Mouse (Mus musculus) embryonic facial prominence, embryonic 15.5 days (tissue): ENCODE results near the gene Cpxm2. TPM values are rescaled to one million over a fixed set of nuclear protein-coding genes. Genes with fewer than 3 reads are reported as not detected.

Experiments
- ATAC-seq: fragments of 200-750 bp; cut with Nextera tagmentation; 2 replicates; pipeline ENCODE4 v1.8.0; 2017; ENCODE audit warnings: low read depth, moderate TSS enrichment; ENCODE audit not compliant: insufficient number of reproducible peaks, low FRiP score, low TSS enrichment
- H3K27ac ChIP-seq: fragments of 300-500 bp; sonication (generic); replicated peaks from 2 replicates; pipeline ENCODE4 v1.5.1; 2015; ENCODE audit warnings: mild to moderate bottlenecking, inconsistent platforms
- H3K27me3 ChIP-seq: fragments of 300-500 bp; sonication (generic); 2 replicates; pipeline ENCODE4 v1.6.1; 2015; ENCODE audit warnings: inconsistent platforms
- H3K36me3 ChIP-seq: fragments of 300-500 bp; sonication (generic); 2 replicates; pipeline ENCODE4 v1.6.1; 2015; ENCODE audit warnings: mild to moderate bottlenecking, inconsistent platforms
- H3K4me1 ChIP-seq: fragments of 300-500 bp; sonication (generic); 2 replicates; pipeline ENCODE4 v1.6.1; 2015; ENCODE audit warnings: inconsistent platforms
- H3K4me2 ChIP-seq: fragments of 300-500 bp; sonication (generic); replicated peaks from 2 replicates; pipeline ENCODE4 v1.6.1; 2015; ENCODE audit warnings: mild to moderate bottlenecking, inconsistent platforms
- H3K4me3 ChIP-seq: fragments of 300-500 bp; sonication (generic); replicated peaks from 2 replicates; pipeline ENCODE4 v1.5.1; 2015; ENCODE audit warnings: mild to moderate bottlenecking, inconsistent platforms
- H3K9ac ChIP-seq: fragments of 300-500 bp; sonication (generic); 2 replicates; pipeline ENCODE4 v1.6.1; 2015; ENCODE audit warnings: inconsistent platforms
- H3K9me3 ChIP-seq: fragments of 300-500 bp; sonication (generic); replicated peaks from 2 replicates; pipeline ENCODE4 v1.6.1; 2016; ENCODE audit warnings: inconsistent platforms
- WGBS: fragments of 180-500 bp; shearing (Covaris S2); methylation state at CpG from one replicate; pipeline ENCODE4 v1.1.7; 2015; 5-methylcytosine and 5-hydroxymethylcytosine counted together
- polyA plus RNA-seq: library from polyadenylated mRNA; unstranded; fragments of >200 nt; fragmentation: Nextera tagmentation; extraction: Ambion mirVana; gene quantifications from 2 replicates; pipeline ENCODE4 v1.2.1, GENCODE M21; 2015

Cpxm2 gene
- polyA plus RNA-seq, 1 experiment from 2014 or later: 23.7 TPM

DNA sequence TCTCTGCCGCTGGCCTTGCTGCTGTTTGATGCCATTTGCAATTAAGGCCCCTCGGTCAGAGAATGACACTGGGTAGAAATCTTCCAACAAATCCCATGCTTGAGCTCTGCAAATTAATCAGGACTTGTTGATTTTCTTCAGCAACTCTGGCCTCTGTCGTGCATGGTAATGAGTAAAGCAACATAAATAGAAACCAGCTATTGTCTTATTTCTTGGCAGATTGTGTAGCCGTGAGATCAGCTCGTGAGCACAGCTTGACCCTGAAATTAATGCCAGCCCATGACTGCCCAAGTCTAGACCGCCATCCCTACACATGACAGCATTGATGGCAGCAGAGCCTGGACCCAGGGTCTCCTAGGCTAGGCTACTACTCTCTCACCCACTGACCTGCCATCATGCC, 25.9 kb downstream of the Cpxm2 start:
- ATAC-seq: no peak
- no peaks in the 10 kb centered on the region for H3K4me1 ChIP-seq
- no peaks in the 10 kb centered on the region for H3K9me3 ChIP-seq
- no peak overlapping the region for H3K27ac ChIP-seq
- no peaks in the 10 kb centered on the region for H3K36me3 ChIP-seq
- H3K4me2 ChIP-seq: no peak overlapping the region
- no peak overlapping the region for H3K4me3 ChIP-seq
- 64% methylated on average over 6 of the region's 6 CpGs for WGBS
- no peak overlapping the region for H3K9ac ChIP-seq
- no peaks in the 10 kb centered on the region; the same call in 1 of the 2 replicates for H3K27me3 ChIP-seq

DNA sequence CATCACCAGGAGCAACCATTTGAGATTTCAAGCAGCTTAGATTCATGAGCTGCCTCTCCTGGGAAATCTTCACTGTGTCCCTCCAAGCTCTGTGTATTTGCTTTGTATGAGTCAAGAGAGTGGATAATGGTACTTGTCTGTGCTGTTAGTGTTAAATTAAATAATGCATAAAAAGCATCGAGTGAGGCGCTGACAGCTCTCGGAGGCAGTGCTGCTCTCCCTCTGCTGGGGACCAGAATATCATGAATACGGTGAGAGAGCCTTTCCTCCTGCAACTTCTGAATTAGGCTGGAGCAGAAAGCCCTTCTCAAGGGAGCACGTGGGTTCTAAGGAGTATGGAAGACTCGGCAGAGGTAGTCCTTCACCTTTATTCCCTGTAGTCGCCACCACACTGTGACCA, 29.6 kb downstream of the Cpxm2 start:
- no peaks in the 10 kb centered on the region; the same call in 1 of the 2 replicates for H3K27me3 ChIP-seq
- 62% methylated on average over 7 of the region's 7 CpGs for WGBS
- no peak overlapping the region for H3K4me2 ChIP-seq
- H3K36me3 ChIP-seq: no peaks in the 10 kb centered on the region
- no peak overlapping the region for H3K4me3 ChIP-seq
- ATAC-seq: no peak
- H3K9me3 ChIP-seq: no peaks in the 10 kb centered on the region
- no peak overlapping the region for H3K27ac ChIP-seq
- H3K4me1 ChIP-seq: no peaks in the 10 kb centered on the region
- H3K9ac ChIP-seq: no peak overlapping the region

DNA sequence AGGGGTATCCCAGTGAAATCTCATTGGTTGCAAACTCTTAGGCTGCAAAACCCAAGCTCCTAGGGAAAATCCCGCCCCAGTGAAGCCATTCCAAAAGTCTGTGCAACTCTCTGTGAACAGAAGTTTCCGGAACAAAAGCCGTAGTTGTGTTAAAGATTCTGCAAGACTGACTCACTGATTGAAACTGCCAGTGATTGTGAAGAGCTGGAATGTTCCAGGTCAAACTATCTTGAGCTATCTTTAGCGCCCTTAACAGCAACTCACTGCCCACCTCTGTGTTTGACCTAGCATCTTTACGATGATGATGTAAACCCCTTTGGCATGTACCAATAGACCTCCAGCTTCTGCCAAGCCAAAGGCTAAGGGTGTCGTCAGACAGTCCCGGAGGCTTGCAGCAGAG, 31.3 kb downstream of the Cpxm2 start:
- H3K4me3 ChIP-seq: no peak overlapping the region
- WGBS: 78% methylated on average over 7 of the region's 7 CpGs

DNA sequence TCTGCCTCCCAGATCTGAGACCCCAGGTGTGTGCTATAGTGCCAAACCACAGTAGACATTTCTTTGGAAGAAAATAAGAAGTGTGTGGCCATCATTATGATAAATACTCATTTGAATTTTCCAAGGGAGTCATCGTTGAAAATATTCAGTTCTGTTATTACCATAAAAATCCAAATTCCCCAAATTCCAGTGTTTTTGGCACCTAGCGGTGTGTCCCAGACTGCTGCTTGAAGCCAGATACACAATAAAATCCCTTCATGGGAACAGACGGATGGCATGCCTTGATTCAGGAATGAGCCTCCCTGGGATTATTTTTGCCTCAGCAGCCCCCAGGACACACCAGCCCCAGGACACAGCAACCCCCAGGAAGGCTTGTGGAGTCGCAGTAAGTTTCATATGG, 34.7 kb downstream of the Cpxm2 start:
- Histone ChIP-seq H3K9me3 (no peaks in the 10 kb centered on the region), H3K36me3 (no peaks in the 10 kb centered on the region), H3K27ac (no peak overlapping the region), H3K27me3 (no peaks in the 10 kb centered on the region), H3K9ac (no peak overlapping the region), H3K4me3 (no peak overlapping the region), H3K4me2 (no peak overlapping the region), H3K4me1 (no peaks in the 10 kb centered on the region)
- 57% methylated on average over 4 of the region's 4 CpGs for WGBS
- ATAC-seq: no peak

More for the DNA sequence above, 31.3 kb downstream of the Cpxm2 start:
- Histone ChIP-seq H3K9me3 (no peaks in the 10 kb centered on the region), H3K9ac (no peak overlapping the region), H3K36me3 (no peaks in the 10 kb centered on the region), H3K4me2 (no peak overlapping the region), H3K27me3 (no peaks in the 10 kb centered on the region; the same call in 1 of the 2 replicates), H3K4me1 (no peaks in the 10 kb centered on the region), H3K27ac (no peak overlapping the region)
- no peak for ATAC-seq

GRCm38 (mm10) chr7:132111770-132112169, 42.8 kb downstream of the Cpxm2 start:
- no peak overlapping the region for H3K27ac ChIP-seq

DNA sequence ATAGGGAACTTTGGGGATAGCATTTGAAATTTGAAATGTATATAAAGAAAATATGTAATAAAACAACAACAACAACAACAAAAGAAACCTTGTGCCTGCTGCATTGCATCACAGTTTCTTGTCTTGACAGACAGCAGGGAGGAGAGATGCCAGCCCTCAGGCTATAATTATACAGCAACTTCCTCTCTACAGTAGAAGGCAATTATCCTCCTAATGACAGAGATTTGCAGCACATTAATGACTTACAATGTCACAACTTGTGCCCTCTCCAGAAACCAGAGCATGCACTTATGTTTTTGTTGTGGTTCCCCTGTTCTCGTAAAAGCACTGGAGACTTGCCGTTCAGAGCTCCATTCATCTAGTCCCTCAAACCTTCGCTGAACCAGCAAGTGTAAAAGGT, 44.2 kb downstream of the Cpxm2 start:
- no peak overlapping the region for H3K4me2 ChIP-seq
- no peak overlapping the region for H3K27ac ChIP-seq
- no peaks in the 10 kb centered on the region; the same call in 1 of the 2 replicates for H3K27me3 ChIP-seq
- no peaks in the 10 kb centered on the region for H3K4me1 ChIP-seq
- H3K9ac ChIP-seq: no peak overlapping the region
- no peaks in the 10 kb centered on the region for H3K36me3 ChIP-seq
- no peaks in the 10 kb centered on the region for H3K9me3 ChIP-seq
- no peak for ATAC-seq
- H3K4me3 ChIP-seq: no peak overlapping the region
- 42% methylated on average over 3 of the region's 3 CpGs for WGBS

More at GRCm38 (mm10) chr7:132111770-132112169, 42.8 kb downstream of the Cpxm2 start:
- no peak overlapping the region for H3K9ac ChIP-seq
- no peaks in the 10 kb centered on the region for H3K4me1 ChIP-seq
- H3K4me2 ChIP-seq: no peak overlapping the region
- H3K4me3 ChIP-seq: no peak overlapping the region
- H3K36me3 ChIP-seq: no peaks in the 10 kb centered on the region
- ATAC-seq: no peak
- H3K27me3 ChIP-seq: no peaks in the 10 kb centered on the region; the same call in 1 of the 2 replicates
- H3K9me3 ChIP-seq: no peaks in the 10 kb centered on the region
- 74% methylated on average over 5 of the region's 5 CpGs for WGBS

DNA sequence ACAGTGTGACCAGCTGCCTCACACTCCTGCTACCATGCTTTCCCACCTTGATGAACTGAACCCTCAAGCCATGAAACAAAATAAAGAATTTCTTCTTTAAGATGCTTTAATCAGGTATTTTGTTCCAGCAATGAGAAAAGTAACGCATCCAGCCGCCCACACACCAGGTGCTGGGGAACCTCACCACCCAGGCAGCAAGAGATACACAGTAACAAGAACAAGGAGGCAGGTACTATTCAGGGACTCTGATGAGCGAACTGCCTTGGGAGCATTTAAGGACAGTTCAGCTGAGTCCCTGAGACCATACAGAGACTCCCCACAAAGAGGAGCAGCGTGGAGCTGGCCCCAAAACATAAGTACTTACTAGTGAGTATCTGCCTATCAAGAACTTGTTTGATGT, 47.6 kb downstream of the Cpxm2 start:
- Histone ChIP-seq H3K4me1 (no peaks in the 10 kb centered on the region), H3K9me3 (no peaks in the 10 kb centered on the region), H3K4me2 (no peak overlapping the region), H3K27me3 (no peaks in the 10 kb centered on the region), H3K27ac (no peak overlapping the region), H3K9ac (no peak overlapping the region), H3K4me3 (no peak overlapping the region), H3K36me3 (no peaks in the 10 kb centered on the region)
- 73% methylated on average over 4 of the region's 4 CpGs for WGBS
- ATAC-seq: no peak

- no peak overlapping the region for H3K4me2 ChIP-seq
- H3K9ac ChIP-seq: no peak overlapping the region
- 73% methylated on average over 4 of the region's 4 CpGs for WGBS
- no peak overlapping the region for H3K4me3 ChIP-seq
- no peaks in the 10 kb centered on the region for H3K9me3 ChIP-seq
- no peak for ATAC-seq
- no peak overlapping the region for H3K27ac ChIP-seq
- no peaks in the 10 kb centered on the region for H3K36me3 ChIP-seq
- no peaks in the 10 kb centered on the region for H3K27me3 ChIP-seq
- no peaks in the 10 kb centered on the region for H3K4me1 ChIP-seq
Measured at GRCm38 (mm10) chr7:132105326-132105725, 49.2 kb downstream of the Cpxm2 start.

DNA sequence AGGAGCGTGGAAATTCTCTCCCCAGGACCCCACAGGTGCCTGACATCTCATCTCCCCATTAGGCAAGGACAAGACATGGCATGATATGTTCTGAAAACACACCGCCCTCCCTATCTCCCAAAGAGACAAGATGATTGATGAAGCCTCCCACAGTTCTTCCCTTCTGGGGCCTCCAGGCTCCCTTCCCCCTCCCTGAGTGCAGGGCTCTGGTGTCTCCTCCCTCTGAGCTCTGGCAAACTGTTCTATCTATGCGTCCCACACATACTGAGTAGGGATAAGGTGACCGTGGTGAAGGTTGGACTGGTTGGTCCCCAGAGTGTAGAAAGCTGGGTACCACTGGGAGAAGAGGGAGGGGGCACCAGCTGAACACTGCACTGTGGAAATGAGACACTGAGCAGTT, 56.1 kb downstream of the Cpxm2 start:
- Histone ChIP-seq H3K9me3 (no peaks in the 10 kb centered on the region), H3K4me3 (no peak overlapping the region), H3K27me3 (no peaks in the 10 kb centered on the region), H3K4me2 (no peak overlapping the region), H3K36me3 (no peaks in the 10 kb centered on the region), H3K4me1 (peaks cover 11% of the 10 kb centered on the region), H3K27ac (no peak overlapping the region), H3K9ac (no peak overlapping the region)
- 56% methylated on average over 4 of the region's 4 CpGs for whole genome bisulfite sequencing
- no peak for ATAC-seq

DNA sequence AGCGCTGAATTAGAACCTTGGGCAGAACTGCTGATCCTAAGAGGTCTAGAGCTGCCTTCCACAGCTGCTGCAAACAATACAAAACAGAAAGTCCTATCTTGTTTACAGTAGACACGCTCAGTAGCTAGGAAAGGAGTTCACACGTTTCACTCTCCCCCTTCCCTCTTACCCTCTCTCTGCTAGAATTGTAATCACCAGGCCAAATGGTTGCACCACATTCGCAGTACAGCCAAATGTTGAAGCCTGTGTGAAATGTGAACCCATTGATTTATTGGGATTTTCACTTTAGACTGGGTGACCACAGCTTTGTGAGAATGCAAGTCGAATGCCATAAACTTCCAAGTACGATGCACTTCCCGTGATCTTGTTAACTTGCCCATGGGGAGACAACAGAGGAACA, 59.9 kb downstream of the Cpxm2 start:
- H3K4me1 ChIP-seq: peaks cover 11% of the 10 kb centered on the region
- H3K27me3 ChIP-seq: no peaks in the 10 kb centered on the region
- H3K36me3 ChIP-seq: no peaks in the 10 kb centered on the region
- H3K9me3 ChIP-seq: no peaks in the 10 kb centered on the region
- H3K9ac ChIP-seq: no peak overlapping the region
- no peak overlapping the region for H3K4me3 ChIP-seq
- no peak for ATAC-seq
- H3K4me2 ChIP-seq: no peak overlapping the region
- WGBS: 64% methylated on average over 7 of the region's 7 CpGs
- H3K27ac ChIP-seq: no peak overlapping the region

DNA sequence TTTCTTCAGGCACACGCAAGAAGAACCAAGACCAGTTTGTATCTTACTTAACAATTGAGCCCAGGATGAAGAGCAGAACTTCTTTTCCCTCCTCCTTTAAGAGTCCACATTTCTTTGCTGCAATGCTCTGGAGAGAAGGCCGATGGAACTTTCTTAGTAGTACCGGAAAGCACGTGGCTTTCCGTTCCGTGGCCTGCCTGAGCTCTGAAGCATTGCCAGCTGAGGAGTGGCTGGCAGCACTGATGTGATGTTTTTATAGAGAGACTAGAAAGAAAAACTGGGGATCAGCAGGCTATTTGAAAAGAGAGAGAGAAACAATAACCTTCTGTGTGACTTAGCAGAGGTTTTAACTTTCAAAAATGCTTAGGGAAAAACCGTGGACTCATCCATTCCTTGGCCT, 63.0 kb downstream of the Cpxm2 start:
- Histone ChIP-seq H3K9ac (no peak overlapping the region), H3K4me1 (no peaks in the 10 kb centered on the region; the same call in 1 of the 2 replicates), H3K4me2 (no peak overlapping the region), H3K9me3 (no peaks in the 10 kb centered on the region), H3K27me3 (no peaks in the 10 kb centered on the region), H3K36me3 (no peaks in the 10 kb centered on the region), H3K4me3 (no peak overlapping the region), H3K27ac (no peak overlapping the region)
- ATAC-seq: no peak
- WGBS: 72% methylated on average over 7 of the region's 7 CpGs

- H3K9ac ChIP-seq: no peak overlapping the region
- no peak overlapping the region for H3K4me3 ChIP-seq
- no peaks in the 10 kb centered on the region for H3K36me3 ChIP-seq
- ATAC-seq: no peak
- no peak overlapping the region for H3K27ac ChIP-seq
- H3K9me3 ChIP-seq: no peaks in the 10 kb centered on the region
- H3K4me2 ChIP-seq: no peak overlapping the region
- 58% methylated on average over 6 of the region's 6 CpGs for WGBS
- no peaks in the 10 kb centered on the region for H3K27me3 ChIP-seq
- H3K4me1 ChIP-seq: no peaks in the 10 kb centered on the region
Measured at GRCm38 (mm10) chr7:132088606-132089005, 65.9 kb downstream of the Cpxm2 start.
